Mouse (Mus musculus): Measurements from ENCODE around the gene Aldh8a1.

Aldh8a1 gene

GRCm38 (mm10) chr10:21376682-21377473 lies at the start of gene Aldh8a1:
Gene Aldh8a1, plus strand, starts transcription at chr10:21377291.
- DNase-seq (ENCODE audit: low spot score in 2 of 2) = no peak

GRCm38 (mm10) chr10:21327605-21328135 lies 49.4 kb upstream of the Aldh8a1 start:
- DNase-seq (ENCODE audit: low spot score in 2 of 2) = no peak

- no peak for DNase-seq (ENCODE audit: low spot score in 2 of 2)
Observed at GRCm38 (mm10) chr10:21334349-21335105, 42.6 kb upstream of the Aldh8a1 start.

GRCm38 (mm10) chr10:21335534-21335933 lies 41.6 kb upstream of the Aldh8a1 start:
- DNase-seq (ENCODE audit: low spot score in 2 of 2) = no peak

GRCm38 (mm10) chr10:21337191-21337590 lies 39.9 kb upstream of the Aldh8a1 start:
- DNase-seq (ENCODE audit: low spot score in 2 of 2) = no peak

GRCm38 (mm10) chr10:21341706-21342105 lies 35.4 kb upstream of the Aldh8a1 start:
- no peak for DNase-seq (ENCODE audit: low spot score in 2 of 2)

- DNase-seq (ENCODE audit: low spot score in 2 of 2) = no peak
Observed at GRCm38 (mm10) chr10:21342331-21343005, 34.6 kb upstream of the Aldh8a1 start.

- no peak for DNase-seq (ENCODE audit: low spot score in 2 of 2)
Observed at GRCm38 (mm10) chr10:21347332-21347731, 29.8 kb upstream of the Aldh8a1 start.

GRCm38 (mm10) chr10:21349449-21349848 lies 27.6 kb upstream of the Aldh8a1 start:
- no peak for DNase-seq (ENCODE audit: low spot score in 2 of 2)

- no peak for DNase-seq (ENCODE audit: low spot score in 2 of 2)
Observed at GRCm38 (mm10) chr10:21349946-21350345, 27.1 kb upstream of the Aldh8a1 start.

GRCm38 (mm10) chr10:21350531-21351515 lies 26.3 kb upstream of the Aldh8a1 start:
- DNase-seq (ENCODE audit: low spot score in 2 of 2) = no peak

- DNase-seq (ENCODE audit: low spot score in 2 of 2) = no peak
Observed at GRCm38 (mm10) chr10:21351766-21352165, 25.3 kb upstream of the Aldh8a1 start.

- DNase-seq (ENCODE audit: low spot score in 2 of 2) = no peak
Observed at GRCm38 (mm10) chr10:21353890-21354289, 23.2 kb upstream of the Aldh8a1 start.

GRCm38 (mm10) chr10:21354506-21354905 lies 22.6 kb upstream of the Aldh8a1 start:
- DNase-seq (ENCODE audit: low spot score in 2 of 2) = no peak

GRCm38 (mm10) chr10:21357986-21358385 lies 19.1 kb upstream of the Aldh8a1 start:
- no peak for DNase-seq (ENCODE audit: low spot score in 2 of 2)

- no peak for DNase-seq (ENCODE audit: low spot score in 2 of 2)
Observed at GRCm38 (mm10) chr10:21359086-21359485, 18.0 kb upstream of the Aldh8a1 start.

- DNase-seq (ENCODE audit: low spot score in 2 of 2) = no peak
Observed at GRCm38 (mm10) chr10:21361871-21362270, 15.2 kb upstream of the Aldh8a1 start.

- no peak for DNase-seq (ENCODE audit: low spot score in 2 of 2)
Observed at GRCm38 (mm10) chr10:21363297-21363696, 13.8 kb upstream of the Aldh8a1 start.

GRCm38 (mm10) chr10:21364946-21365345 lies 12.1 kb upstream of the Aldh8a1 start:
- no peak for DNase-seq (ENCODE audit: low spot score in 2 of 2)

GRCm38 (mm10) chr10:21365897-21366296 lies 11.2 kb upstream of the Aldh8a1 start:
- no peak for DNase-seq (ENCODE audit: low spot score in 2 of 2)

GRCm38 (mm10) chr10:21366471-21366870 lies 10.6 kb upstream of the Aldh8a1 start:
- DNase-seq (ENCODE audit: low spot score in 2 of 2) = no peak
